Mouse (Mus musculus) lung, adult 2 months (tissue): ENCODE results near the gene Nkiras2.

Experiments used
- CTCF ChIP-seq: fragments of 200-500 bp; IDR thresholded peaks from 2 replicates; pipeline ENCODE4 v1.5.1; 2011; ENCODE audit warnings: mild to moderate bottlenecking, low read length, control low read depth; ENCODE audit not compliant: insufficient read depth
- POLR2A ChIP-seq: fragments of 200-500 bp; IDR thresholded peaks from 2 replicates; pipeline ENCODE4 v1.6.1; 2011; ENCODE audit warnings: low read depth, mild to moderate bottlenecking, control low read depth, low read length, borderline replicate concordance; ENCODE audit errors: extremely low read depth

- TF ChIP-seq CTCF: no peak
- TF ChIP-seq POLR2A: no peak
These were observed 34.5 kb upstream of the Nkiras2 start for GRCm38 (mm10) chr11:100584561-100584961.
